Mouse (Mus musculus) bone marrow macrophage, adult 2 months (primary cell): ENCODE results near the gene Hspa1b.

ENCODE experiments used
- CTCF ChIP-seq: IDR thresholded peaks from 2 replicates; pipeline ENCODE4 v1.5.1; 2012; ENCODE audit warnings: low read depth, mild to moderate bottlenecking, low read length, moderate library complexity
- POLR2A ChIP-seq: IDR thresholded peaks from 2 replicates; pipeline ENCODE4 v1.6.1; 2012; ENCODE audit warnings: mild to moderate bottlenecking, low read depth, low read length, borderline replicate concordance

- no peak for TF ChIP-seq POLR2A
- no peak for TF ChIP-seq CTCF
Measured at GRCm38 (mm10) chr17:34954831-34955230, 4.2 kb downstream of the Hspa1b start.
